Mouse (Mus musculus) heart, embryonic 11.5 days (tissue): ENCODE measurements around the gene Cdsn. TPM values are rescaled to one million over a fixed set of nuclear protein-coding genes. Genes with fewer than 3 reads are reported as not detected.

Source experiments
- ATAC-seq: fragments of 200-750 bp; cut with Nextera tagmentation; replicated peaks from 2 replicates; pipeline ENCODE4 v1.8.0; 2017; ENCODE audit warnings: moderate library complexity; ENCODE audit not compliant: insufficient number of reproducible peaks, low FRiP score, low TSS enrichment
- H3K27ac ChIP-seq: fragments of 300-500 bp; sonication (generic); 2 replicates; pipeline ENCODE4 v1.5.1; 2014; ENCODE audit warnings: mild to moderate bottlenecking, low read depth, low read length
- H3K27me3 ChIP-seq: fragments of 300-500 bp; sonication (generic); 2 replicates; pipeline ENCODE4 v1.6.1; 2014; ENCODE audit warnings: mild to moderate bottlenecking, low read length, mixed read lengths; ENCODE audit not compliant: control insufficient read depth, insufficient read depth
- H3K36me3 ChIP-seq: fragments of 300-500 bp; sonication (generic); 2 replicates; pipeline ENCODE4 v1.6.1; 2014; ENCODE audit warnings: mild to moderate bottlenecking, low read length, moderate library complexity, mixed read lengths; ENCODE audit not compliant: control insufficient read depth, insufficient read depth
- H3K4me1 ChIP-seq: fragments of 300-500 bp; sonication (generic); 2 replicates; pipeline ENCODE4 v1.6.1; 2014; ENCODE audit warnings: low read length; ENCODE audit not compliant: control insufficient read depth, insufficient read depth
- H3K4me2 ChIP-seq: fragments of 300-500 bp; sonication (generic); 2 replicates; pipeline ENCODE4 v1.6.1; 2014; ENCODE audit warnings: mild to moderate bottlenecking, moderate library complexity
- H3K4me3 ChIP-seq: fragments of 300-500 bp; sonication (generic); 2 replicates; pipeline ENCODE4 v1.5.1; 2014; ENCODE audit warnings: low read depth, low read length
- H3K9ac ChIP-seq: fragments of 300-500 bp; sonication (generic); 2 replicates; pipeline ENCODE4 v1.6.1; 2014; ENCODE audit warnings: mild to moderate bottlenecking, low read depth, low read length, moderate library complexity
- H3K9me3 ChIP-seq: fragments of 300-500 bp; sonication (generic); replicated peaks from 2 replicates; pipeline ENCODE4 v1.6.1; 2016; ENCODE audit warnings: low read length; ENCODE audit not compliant: control insufficient read depth
- WGBS: fragments of 180-500 bp; shearing (Covaris S2); extraction: QIAGEN DNeasy Blood & Tissue Kit; methylation state at CpG from one replicate; pipeline ENCODE4 v1.1.7; 2014; ENCODE audit not compliant: insufficient replicate concordance; 5-methylcytosine and 5-hydroxymethylcytosine counted together
- polyA plus RNA-seq: library from polyadenylated mRNA; unstranded; fragments of >200 nt; fragmentation: Nextera tagmentation; extraction: Ambion mirVana; gene quantifications from 2 replicates; pipeline ENCODE4 v1.2.1, GENCODE M21; 2014

Gene Cdsn
- polyA plus RNA-seq, 1 experiment from 2014 or later: 0.40 TPM

DNA sequence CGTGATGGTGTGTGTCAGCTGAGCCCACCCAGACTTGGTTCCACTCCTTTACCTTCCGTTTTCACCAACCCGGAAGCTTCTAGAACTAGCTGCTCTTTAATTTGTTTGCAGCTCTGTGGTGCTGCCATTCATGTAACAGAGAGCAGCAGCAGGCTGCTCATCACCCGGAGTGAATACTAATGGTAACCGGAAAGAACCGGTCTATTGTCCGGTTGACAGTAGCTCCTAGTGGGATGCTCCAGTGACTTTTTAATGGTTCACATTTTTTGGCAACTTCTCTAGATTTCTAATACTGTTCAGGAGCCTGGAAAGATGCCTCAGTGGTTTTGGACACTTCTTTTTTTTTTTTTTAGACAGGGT, 39.3 kb downstream of the Cdsn start:
- Histone ChIP-seq H3K4me3 (no peak overlapping the region), H3K9ac (no peak overlapping the region), H3K36me3 (no peaks in the 10 kb centered on the region), H3K27me3 (no peaks in the 10 kb centered on the region), H3K4me1 (no peaks in the 10 kb centered on the region), H3K27ac (no peak overlapping the region), H3K4me2 (no peak overlapping the region), H3K9me3 (0 out of 2 replicates have a peak, but pooled peaks cover 3% of the 10 kb centered on the region)
- WGBS: 88% methylated on average over 7 of the region's 7 CpGs
- no peak for ATAC-seq

DNA sequence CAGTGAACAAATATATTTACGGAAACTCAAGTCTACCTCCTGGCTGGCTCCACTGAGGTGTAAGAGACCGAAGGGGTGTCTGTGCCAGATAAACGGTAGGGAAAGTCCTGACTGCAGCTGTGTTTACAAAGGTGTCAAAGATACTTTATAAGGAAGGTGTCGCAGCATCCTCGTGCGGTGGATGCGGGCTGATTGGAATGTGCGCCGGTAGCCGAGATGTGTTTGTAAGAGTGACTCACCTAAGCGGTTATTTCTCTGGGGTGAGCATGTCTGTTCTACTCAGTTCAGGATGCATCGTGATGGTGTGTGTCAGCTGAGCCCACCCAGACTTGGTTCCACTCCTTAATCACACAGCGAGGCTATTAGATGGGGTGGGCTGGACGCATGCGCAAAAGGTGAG, 39.8 kb downstream of the Cdsn start:
- Histone ChIP-seq H3K4me3 (no peak overlapping the region), H3K36me3 (no peaks in the 10 kb centered on the region), H3K27ac (no peak overlapping the region), H3K9me3 (0 out of 2 replicates have a peak, but pooled peaks cover 3% of the 10 kb centered on the region), H3K9ac (no peak overlapping the region), H3K4me1 (no peaks in the 10 kb centered on the region), H3K4me2 (no peak overlapping the region), H3K27me3 (no peaks in the 10 kb centered on the region)
- 85% methylated on average over 15 of the region's 15 CpGs for WGBS
- ATAC-seq: no peak

DNA sequence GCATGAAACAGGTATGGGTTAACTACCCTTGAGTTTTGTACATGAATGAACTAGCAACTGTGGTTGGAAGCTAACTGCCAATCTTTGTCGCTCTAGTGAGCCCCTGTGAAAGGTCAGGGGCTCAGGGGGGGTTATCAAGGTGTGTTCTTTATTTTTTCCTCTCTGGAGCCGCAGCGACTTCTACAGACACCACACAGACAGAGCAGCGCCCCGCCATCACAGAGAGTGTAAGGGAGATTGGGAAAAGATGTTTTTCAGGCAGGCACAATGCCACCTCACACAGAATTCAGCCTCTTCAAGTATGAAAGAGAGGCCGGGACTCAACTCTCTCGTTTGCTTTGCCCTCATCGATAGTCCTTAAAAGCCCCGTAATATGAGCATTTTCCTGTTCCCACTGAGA, 40.2 kb downstream of the Cdsn start:
- no peak for ATAC-seq
- Histone ChIP-seq H3K27me3 (no peaks in the 10 kb centered on the region), H3K9ac (no peak overlapping the region), H3K27ac (no peak overlapping the region), H3K4me3 (no peak overlapping the region), H3K36me3 (no peaks in the 10 kb centered on the region), H3K4me2 (no peak overlapping the region), H3K4me1 (no peaks in the 10 kb centered on the region), H3K9me3 (0 out of 2 replicates have a peak, but pooled peaks cover 2% of the 10 kb centered on the region)
- 76% methylated on average over 9 of the region's 9 CpGs for WGBS

DNA sequence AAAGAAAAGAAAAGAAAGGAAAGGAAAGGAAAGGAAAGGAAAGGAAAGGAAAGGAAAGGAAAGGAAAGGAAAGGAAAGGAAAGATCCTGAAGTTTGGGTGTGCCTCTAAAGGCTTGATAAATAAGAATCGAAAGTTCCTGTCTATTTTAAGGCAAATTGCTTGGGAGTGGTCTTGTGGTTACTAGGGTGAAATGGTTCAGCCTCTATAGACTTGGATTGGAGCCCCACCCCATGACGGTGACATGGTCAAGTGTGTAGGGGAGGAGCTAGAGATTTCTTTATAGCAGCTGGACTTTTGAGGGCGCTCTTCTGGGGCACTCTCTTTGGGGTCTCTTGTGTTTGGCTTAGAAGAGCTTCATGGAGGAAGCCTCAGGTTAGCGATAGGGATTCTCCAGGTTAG, 41.9 kb downstream of the Cdsn start:
- Histone ChIP-seq H3K36me3 (no peaks in the 10 kb centered on the region), H3K4me2 (no peak overlapping the region), H3K27me3 (no peaks in the 10 kb centered on the region), H3K9ac (no peak overlapping the region), H3K9me3 (no peaks in the 10 kb centered on the region), H3K27ac (no peak overlapping the region), H3K4me3 (no peak overlapping the region), H3K4me1 (no peaks in the 10 kb centered on the region)
- ATAC-seq: no peak
- WGBS: 29% methylated on average over 4 of the region's 4 CpGs

DNA sequence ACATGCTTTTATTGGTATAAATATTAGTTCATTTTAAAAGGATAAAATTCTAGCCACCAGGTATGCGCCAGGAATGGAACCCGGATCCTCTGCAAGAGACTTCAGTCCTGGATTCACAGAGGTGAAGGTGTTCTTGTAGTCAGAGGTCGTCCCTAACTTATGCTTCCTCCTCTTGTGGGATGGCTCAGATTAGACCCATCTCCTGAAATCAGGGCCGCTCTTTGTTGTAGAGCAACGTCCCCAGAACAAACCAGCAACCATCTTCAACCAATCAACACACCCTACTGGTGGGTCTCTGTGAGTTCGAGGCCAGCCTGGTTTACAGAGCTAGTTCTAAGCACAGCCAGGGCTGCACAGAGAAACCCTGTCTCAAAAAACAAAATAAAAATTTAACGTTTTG, 42.5 kb downstream of the Cdsn start:
- Histone ChIP-seq H3K4me2 (no peak overlapping the region), H3K27ac (no peak overlapping the region), H3K9me3 (no peaks in the 10 kb centered on the region), H3K36me3 (no peaks in the 10 kb centered on the region), H3K4me3 (no peak overlapping the region), H3K4me1 (no peaks in the 10 kb centered on the region), H3K27me3 (no peaks in the 10 kb centered on the region), H3K9ac (no peak overlapping the region)
- 72% methylated on average over 7 of the region's 7 CpGs for WGBS
- no peak for ATAC-seq

DNA sequence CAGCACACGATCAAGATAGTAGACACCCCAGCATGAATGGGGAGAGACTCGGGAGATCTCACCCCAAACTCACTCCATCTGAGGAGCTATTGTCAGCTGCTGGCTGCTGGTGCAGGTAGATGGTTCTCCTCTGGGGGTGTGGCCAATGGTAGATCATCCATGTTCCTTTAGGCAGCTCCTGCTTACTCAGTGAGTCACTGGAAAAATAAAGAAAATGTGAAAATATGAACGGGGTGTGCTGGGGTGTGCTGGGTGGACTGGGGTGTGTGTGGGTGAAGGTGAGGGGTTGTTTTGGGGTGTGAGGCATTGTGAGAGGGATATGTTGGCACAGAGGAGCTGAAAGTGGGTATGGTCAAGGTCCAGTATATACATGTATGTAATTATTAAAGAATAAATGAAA, 45.5 kb downstream of the Cdsn start:
- H3K27ac ChIP-seq: no peak overlapping the region
- no peaks in the 10 kb centered on the region for H3K9me3 ChIP-seq
- ATAC-seq: no peak
- H3K9ac ChIP-seq: no peak overlapping the region
- H3K4me1 ChIP-seq: no peaks in the 10 kb centered on the region
- no peaks in the 10 kb centered on the region for H3K36me3 ChIP-seq
- H3K4me3 ChIP-seq: no peak overlapping the region
- no peaks in the 10 kb centered on the region for H3K27me3 ChIP-seq
- H3K4me2 ChIP-seq: no peak overlapping the region
- WGBS: 85% methylated on average over 3 of the region's 3 CpGs

DNA sequence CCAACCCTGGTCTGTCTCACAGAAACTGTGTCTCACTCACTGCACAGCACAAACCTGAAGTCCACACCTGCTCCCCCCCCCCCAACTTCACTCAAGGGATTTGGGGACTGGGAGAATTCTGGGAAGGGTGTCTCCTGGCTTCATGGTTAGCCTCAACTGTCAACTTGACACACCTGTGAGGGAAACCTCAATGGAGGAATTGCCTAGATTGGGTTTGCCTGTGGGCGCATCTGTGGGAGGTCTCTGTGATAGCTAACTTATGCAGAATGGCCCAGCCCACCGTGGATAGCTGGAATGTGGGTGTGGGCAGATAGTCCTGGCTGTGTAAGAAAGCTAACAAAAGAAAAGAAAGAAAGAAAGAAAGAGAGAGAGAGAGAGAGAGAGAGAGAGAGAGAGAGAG, 49.3 kb downstream of the Cdsn start, which contains the start of gene Sfta2:
Gene Sfta2, plus strand, starts transcription at position 301 of the 400 bp plus-strand sequence.
- H3K9ac ChIP-seq: no peak within 1 kb of the TSS
- no peaks in the 10 kb centered on the region for H3K4me1 ChIP-seq
- 60% methylated on average over 2 of the region's 2 CpGs for WGBS
- H3K27ac ChIP-seq: no peak within 1 kb of the TSS
- no peak within 1 kb of the TSS for H3K4me3 ChIP-seq
- no peaks in the 10 kb centered on the region for H3K36me3 ChIP-seq
- no peaks in the 10 kb centered on the region for H3K27me3 ChIP-seq
- H3K9me3 ChIP-seq: no peaks in the 10 kb centered on the region
- H3K4me2 ChIP-seq: no peak within 1 kb of the TSS
- no peak for ATAC-seq

DNA sequence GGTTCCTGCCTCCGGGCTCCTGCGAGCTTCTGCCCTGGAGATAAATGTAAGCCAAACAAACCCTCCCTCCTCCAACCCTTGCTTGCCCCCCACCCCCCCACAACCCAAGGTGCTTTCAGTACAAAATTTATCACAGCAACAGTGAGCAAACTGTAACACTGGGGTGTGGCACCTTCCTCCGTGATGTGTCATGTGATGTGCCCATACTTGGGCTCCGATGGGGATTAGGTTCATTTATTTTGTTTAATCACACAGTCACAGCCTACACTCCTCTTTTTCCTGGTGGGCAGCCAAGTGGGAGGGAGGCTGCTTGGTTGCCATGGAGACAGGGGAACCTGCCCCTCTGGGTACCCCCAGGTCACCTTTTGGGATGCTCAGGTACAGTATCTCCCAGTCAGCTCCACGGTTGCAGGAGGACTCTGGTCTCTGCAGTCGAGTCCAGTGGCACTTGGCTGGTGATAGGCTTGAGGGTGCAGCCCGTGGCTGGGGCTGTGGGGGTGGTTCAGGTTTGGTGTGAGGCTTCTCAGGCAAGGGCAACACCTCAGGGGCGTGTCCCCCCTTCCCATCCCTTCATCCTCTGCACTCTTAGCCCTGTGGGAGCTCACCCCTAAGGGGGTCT, 49.9 kb downstream of the Cdsn start:
- Histone ChIP-seq H3K4me3 (no peak overlapping the region), H3K4me2 (no peak overlapping the region), H3K9me3 (no peaks in the 10 kb centered on the region), H3K27me3 (no peaks in the 10 kb centered on the region), H3K27ac (no peak overlapping the region), H3K4me1 (no peaks in the 10 kb centered on the region), H3K9ac (no peak overlapping the region), H3K36me3 (no peaks in the 10 kb centered on the region)
- 0 out of 2 replicates have a peak, but pooled peaks have one; percentile 18 for ATAC-seq
- WGBS: 46% methylated on average over 8 of the region's 8 CpGs
